Mouse (Mus musculus): ENCODE results near the gene Snx7.

DNA sequence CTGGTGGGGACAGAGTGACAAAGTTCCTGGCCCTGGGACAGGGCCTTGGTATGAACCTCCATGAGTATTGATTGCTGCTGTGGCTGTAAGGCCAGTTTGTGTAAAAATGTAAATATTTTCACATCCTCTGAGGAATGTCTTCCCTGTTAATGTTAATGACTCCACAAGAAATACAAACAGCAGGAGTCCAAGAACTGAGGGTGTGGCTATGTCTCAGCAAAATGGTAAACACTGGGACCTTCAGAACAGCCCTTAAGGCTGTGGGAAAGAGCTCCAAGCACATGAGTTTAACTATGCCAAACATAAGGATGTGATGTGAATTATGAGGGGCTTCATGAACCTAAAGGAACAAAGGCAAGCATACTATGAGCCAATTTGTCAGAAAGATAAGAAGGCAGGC lies 74.2 kb downstream of the Snx7 start:
- TF ChIP-seq E2F4 (IDR thresholded peaks at IDR 0.05; ENCODE audit: insufficient read depth) (no peak), MAX (IDR thresholded peaks at IDR 0.05; ENCODE audit: low read depth) (no peak), POLR2A (IDR thresholded peaks at IDR 0.05; ENCODE audit: insufficient read length, low read depth) (no peak), MYOG (IDR thresholded peaks at IDR 0.05; ENCODE audit: control insufficient read depth in 1 of 3, insufficient read depth in 1 of 3, insufficient read length in 2 of 3, low read depth in 2 of 3) (no peak), POLR2AphosphoS2 (IDR thresholded peaks at IDR 0.05; ENCODE audit: insufficient read length, low read depth) (no peak), TCF12 (IDR thresholded peaks at IDR 0.05; ENCODE audit: insufficient read depth, poor library complexity, severe bottlenecking) (no peak), USF1 (IDR thresholded peaks at IDR 0.05; ENCODE audit: low read depth) (no peak)
